Mouse (Mus musculus): ENCODE results near the gene Ltbp1. TPM values are rescaled to one million over a fixed set of nuclear protein-coding genes. Genes with fewer than 3 reads are reported as not detected.
A peak's percentile ranks its signal among the peaks of the same experiment; 100 is the strongest.
"Not testable (repeated sequence)": the region's sequence is repeated elsewhere in the genome, so short reads cannot be mapped to it uniquely, and the experiment has no call there.

Gene Ltbp1
- total RNA-seq, 1 experiment from 2014 or later, result 11.0 TPM

DNA sequence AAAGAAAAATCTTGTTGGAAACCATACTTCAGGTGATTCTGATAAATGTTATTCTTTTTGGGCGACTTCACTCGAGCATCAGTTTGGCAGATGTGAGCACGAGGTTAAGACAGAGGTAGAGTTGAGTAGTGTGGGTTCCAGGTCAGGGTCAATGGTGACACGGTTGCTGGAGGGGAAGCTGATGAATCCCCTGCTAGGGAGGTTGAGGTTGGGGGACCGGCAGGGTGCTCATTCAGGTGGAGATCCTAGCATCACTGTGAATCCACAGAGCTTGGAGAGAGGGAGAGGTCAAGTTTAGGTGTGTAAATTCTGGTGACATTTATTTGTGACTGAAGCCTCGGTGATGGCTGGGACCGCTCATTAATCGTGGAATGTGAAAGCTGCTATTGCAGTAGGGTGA is 110.2 kb downstream of the Ltbp1 start:
- DNase-seq, result no peak

DNA sequence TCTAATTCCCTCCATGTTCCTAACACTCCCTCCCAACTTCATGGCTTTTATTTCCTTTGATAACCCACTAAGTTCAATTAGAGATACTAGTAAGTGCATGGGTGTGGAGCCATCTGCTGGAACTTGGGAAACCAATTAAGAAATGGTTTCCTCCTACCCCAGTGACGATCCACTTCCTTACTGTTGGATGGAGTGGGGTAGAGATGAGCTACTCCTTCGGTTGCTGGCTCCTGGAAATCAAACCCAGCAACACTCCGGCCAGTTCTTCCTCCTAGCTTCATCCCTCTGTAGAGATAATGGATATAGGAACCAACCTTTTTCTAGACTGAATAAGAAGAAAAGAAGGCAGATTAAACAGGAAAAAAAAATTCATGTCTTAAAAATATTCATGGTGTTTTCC is 113.5 kb downstream of the Ltbp1 start:
- DNase-seq, result no peak

DNA sequence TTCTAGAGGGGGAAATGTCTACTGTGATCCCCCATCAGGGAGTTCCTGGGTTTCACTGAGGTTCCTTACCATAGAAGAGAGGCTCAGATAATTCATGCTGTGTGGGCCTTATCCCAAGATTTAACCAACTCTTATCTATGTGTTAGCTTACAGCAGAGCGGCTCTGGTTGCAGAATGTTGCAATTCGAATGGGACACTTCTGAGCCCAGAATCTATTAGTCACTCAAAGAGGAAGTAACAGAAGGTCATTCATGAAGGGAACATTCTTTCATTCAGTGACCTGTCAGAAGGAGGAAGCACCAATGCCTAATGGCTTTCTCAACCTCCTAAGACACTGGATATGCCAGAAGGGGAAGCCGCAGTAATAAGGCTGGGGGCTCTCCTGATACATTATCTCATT is 114.1 kb downstream of the Ltbp1 start:
- DNase-seq, result no peak

DNA sequence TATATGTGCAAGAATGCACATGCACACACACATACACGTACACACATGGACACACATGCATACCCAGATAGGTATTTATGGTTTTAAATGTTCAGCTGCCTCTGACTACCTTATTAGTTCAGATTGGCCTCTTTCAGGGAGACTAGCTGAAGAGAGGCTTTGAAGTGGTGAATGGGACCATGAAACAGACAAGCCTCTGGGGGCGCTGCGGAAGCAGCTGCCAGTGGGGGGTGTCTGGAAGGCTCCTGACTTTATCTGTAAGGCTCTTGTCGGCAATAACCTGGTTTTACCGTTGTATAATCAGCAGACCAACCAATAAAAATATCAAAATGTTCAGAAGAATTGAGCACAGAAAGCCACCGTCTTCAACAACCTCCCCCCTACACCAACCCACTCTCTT is 114.7 kb downstream of the Ltbp1 start:
- DNase-seq, result no peak

DNA sequence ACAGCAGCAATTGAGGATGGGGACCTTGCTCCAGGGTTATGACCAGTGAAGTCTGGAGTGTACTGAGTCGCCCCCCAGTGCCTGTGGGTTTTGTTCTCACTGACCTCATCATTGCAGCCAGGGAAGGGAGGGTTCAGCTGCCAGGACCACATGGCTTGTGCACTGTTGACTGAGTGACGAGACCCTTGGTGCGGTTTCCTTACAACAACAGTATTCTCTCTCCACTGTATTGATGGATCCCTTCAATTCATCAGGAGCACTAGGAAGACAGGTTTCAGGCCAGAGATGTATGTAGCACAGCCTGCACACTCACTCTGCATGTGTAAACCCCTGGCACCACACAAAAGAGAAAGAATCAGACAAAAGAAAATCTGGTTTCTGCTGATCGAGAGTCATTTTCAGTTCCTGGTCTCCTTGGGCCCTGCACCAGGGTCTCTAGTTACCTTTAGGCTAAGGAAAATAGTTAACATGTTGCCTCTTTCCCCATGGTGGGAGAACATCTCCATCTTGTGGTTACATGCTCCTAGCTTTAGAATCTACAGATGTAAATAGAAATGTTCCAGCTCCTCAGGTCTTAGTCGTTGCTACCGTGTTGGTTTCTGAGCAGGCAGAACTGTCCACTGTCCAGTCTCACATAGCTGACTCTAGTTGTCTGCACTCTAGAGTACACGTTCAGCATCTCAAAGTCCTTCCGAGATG is 117.4 kb downstream of the Ltbp1 start:
- no peak for DNase-seq

DNA sequence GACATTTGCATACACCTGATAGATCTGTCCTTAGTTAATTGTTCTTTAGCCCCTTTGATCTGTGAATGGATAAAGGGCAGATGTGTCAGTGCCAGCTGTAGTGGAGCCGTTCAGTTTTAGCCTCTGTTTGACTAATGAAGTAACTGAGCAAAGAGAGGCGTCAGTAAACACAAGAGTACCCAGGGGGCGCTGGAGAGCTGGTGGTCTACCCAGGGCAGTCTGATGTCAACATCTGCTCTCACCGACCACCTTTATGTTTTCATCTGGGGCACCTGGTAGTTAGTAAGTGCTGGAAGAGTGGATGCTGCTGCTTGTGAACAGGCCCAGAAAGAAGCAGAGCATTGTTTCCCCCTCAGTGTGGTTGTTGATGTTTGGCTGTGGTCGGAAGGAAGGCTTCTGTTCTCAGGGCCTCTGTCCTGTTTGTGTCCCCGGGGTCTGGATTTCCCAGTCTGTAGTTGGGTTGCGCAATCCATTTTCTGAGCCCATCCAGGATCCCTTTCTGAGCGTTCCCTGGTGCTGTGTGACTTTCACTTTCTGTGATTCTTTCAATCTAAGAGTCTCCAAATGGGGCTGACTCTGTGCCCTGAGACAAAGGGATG is 123.1 kb downstream of the Ltbp1 start:
- DNase-seq, result peak; percentile 39

DNA sequence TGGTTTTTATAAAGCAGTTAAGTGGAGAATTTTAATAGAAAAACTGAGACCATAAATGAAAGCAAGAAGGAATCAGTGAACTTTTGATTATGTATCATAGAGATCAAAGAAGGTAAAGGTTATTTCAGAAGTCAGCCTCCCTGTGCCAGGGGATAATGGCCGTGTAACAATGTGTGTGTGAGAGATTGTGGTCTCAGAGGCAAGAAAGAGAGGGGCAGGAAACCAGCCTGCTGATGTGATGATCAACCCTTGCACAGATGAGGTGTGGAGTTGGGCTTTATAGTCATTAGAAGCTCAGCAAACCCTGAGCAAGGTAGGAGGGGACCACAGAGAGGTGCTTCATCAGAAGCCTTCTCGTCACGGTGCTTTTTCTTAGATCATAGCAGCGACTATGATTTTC is 128.6 kb downstream of the Ltbp1 start:
- DNase-seq, result no peak

DNA sequence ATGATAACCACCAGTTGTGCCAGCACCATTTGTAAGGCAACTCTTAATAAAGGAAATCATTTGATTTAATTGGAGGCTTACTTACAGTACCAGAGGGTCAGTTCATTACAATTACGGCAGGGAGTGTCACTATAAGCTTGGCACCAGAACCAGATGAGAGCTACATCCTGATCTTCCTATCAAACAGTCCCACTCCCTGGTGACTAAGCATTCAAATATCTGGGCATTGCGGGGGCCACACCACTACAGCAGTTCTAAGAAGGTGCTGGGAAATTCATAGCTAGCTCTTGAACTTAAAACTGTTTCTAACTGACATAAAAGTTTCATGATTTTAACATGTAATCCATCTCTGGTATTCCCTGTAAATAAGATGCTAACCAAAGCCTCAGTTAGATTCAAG is 134.4 kb downstream of the Ltbp1 start:
- no peak for DNase-seq

DNA sequence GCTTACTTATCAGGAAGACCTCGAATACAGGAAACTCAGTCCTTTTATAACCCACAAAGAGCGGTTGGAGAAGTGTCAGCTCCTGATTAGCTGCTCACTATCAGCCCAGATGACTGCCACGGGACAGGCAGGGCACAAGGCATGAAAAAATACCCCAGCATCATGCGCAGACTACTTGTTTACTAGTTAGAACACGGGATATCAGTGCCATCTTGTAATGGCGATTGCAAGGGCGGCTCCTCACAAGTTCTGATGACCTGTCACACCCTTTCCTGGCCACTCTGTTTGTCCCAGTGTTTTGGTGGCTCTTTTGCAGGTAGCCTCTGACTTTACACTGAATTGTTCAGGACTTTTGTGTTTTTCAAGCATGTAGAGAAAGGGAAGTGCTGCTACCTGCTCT is 137.5 kb downstream of the Ltbp1 start:
- DNase-seq, result not testable (repeated sequence)

DNA sequence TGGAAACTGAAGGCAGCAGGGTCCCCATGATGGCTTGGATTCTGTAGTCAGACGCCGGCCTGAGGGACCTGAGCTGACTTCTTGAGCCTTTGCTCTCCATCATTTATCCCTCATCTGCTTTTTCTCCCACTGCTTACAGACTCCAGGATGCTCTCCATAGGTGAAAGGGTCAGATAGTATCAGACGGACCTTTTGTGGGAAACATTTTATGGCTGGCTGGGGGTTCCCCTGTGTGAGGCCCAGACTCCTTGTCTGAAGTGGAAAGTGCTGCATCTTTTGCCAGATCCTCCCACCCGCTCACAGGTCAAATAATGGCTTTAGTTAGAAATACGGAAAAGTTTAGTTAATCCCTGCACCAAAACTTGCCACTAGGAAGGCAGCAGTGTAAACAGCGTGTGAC is 138.6 kb downstream of the Ltbp1 start:
- no peak for DNase-seq

DNA sequence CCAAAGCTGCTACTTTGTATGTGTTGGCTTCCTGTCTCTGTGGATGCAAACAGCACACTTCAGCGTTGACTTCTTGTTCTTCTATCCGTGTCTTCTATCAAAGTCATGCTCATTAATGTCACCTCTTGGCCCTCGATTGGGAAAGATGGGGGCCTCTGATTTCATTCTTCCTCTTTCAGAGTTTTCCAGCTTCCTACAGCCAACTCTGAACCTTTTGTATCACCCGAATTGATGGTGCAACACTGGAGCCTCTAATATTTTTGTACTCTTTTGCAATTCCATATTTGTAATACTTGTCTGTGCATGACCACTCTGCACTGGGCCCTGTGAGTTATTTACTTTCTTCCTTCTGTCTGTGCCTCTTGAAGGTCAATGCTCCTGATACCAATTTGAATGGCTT is 141.8 kb downstream of the Ltbp1 start:
- DNase-seq, result no peak

DNA sequence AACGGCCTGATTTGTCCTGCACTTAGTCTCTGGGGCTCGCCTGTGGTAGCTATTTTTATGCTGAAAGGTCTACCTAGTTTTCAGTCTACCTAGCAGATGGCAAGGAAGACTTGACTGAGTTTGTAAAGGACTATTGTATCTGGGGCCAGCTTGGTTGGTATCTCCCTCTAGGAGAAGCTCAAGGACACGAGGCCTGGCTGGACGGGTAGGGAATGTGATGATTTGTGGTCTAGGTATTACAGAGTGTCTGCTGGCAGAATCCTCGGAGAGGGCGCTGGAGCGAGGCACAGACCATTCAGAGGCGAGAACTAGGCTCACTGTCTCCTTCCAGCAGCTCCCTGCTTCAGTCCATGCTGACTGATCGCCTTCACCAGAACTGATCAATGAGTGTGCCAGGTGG is 146.4 kb downstream of the Ltbp1 start:
- DNase-seq, result no peak

DNA sequence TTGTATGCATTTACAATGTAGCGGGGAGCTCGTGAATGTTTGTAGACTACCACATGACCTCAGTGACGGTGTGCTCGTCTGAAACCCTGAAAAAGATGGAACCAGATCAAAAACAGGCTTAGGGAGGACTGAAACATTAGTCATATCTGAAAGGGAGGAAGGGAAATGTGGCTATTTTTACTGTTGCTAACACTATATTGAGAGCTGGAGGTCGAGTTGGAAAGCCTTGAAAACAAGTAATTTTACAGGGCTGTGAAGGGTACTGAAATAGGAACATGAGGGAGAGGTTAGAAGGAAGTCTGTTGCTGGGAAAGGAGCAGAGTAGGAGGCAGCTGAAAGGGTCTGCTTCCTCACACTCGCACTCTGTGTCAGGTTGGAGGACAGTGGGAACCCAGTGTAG is 147.7 kb downstream of the Ltbp1 start:
- no peak for DNase-seq

DNA sequence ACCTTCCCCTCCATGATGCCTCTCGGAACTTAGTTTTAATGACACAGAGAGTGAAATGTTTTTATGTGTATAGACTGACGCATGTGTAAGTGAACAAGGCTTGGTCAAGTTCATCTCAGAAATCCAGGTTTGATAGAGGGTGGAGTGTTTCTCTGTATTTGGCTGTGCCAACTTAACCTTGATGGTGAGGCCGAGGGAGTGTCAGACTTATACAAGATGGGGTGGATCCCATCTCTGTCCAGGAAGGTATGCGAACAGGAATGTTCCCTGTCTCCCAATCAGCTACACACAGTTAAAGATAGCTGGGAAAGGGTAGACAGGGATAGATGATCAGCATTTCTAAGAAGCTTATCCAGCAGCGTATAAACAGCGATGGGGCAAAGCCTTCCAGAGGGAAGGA is 153.0 kb downstream of the Ltbp1 start:
- no peak for DNase-seq

DNA sequence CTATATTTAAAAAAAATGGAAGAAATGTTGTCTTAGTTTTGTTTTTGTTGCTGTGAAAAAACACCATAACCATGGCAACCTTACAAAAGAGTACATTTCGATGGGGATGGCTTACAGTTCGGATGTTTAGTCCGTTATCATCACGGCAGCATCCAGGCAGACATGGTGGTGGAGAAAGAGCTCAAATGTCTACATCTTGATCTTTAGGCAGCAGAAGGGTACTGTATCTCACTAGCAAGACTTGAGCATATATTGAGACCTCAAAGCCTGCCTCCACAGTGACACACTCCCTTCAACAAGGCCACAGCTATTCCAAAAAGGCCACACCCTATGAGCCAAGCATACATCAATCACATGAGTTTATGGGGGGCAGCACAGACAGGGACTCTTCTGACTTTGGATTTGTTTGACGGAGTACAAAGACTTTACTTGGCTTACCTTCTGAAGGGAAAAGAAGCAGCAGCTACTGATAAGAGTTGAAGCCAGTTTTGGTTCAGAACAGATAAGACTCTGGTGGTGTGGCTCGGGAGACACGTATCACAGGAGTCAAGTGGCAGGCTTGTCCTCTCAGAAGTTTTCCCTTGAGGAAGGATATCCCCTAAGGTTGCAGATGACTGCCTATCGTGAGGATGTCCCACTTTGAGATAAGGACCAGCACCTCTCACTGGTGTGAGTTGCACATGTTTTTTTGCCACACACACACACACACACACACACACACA is 153.9 kb downstream of the Ltbp1 start:
- DNase-seq, result no peak

DNA sequence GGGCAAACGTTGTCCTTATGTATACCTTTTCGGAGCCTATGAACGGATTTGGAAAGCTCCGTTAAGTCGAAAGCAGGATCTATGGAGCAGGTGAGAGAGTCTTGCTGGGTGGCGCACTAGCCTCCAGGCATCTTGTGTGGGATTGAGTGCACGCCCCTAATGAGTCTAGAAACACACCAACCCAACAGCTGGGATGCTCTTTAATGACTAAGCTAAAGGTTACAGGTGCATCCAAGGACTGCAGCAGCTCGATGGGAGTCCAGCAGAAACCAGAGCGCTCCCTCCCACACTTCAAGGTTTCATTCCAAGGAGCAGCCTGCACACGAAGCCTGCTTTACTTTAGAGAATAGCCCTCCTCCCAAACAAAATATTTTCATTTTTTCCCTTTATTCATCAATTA is 155.7 kb downstream of the Ltbp1 start:
- no peak for DNase-seq

DNA sequence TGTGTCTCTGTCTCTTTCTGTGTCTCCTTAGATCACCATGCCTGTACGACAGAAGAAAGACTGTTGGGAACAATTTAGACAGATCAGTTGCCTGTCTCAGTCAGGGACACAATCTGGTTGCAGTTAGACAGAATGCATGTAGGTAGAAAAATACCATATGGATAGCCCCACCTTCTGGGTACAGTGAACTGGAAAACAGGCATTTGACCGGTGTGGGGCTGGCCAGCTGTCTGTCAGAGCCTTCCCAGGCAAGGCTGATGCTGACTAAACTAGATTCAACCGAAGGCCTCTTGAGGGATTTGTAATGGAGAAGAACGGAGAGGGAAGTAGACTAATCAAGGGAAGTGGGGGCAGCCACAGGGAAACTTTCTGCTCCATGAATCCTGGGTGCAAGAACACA is 156.6 kb downstream of the Ltbp1 start:
- no peak for DNase-seq

DNA sequence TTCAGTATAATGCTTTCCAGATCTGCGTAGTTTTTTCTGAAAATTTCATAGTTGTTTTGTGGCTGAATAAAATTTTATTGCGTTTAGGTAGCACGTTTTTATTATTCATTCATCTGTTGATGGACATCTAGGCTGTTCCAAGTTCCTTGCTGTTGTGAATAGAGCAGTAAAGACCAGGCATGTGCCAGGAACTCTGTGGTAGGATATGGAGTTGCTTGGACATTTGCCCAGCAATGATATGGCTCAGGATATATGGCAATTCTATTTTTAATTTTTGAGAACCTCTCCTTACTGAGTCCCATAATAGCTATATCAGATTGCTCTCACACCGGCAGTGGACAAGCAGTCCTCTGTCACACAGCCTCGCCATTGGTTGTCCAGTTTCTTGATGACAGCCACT is 159.2 kb downstream of the Ltbp1 start:
- DNase-seq, result no peak

DNA sequence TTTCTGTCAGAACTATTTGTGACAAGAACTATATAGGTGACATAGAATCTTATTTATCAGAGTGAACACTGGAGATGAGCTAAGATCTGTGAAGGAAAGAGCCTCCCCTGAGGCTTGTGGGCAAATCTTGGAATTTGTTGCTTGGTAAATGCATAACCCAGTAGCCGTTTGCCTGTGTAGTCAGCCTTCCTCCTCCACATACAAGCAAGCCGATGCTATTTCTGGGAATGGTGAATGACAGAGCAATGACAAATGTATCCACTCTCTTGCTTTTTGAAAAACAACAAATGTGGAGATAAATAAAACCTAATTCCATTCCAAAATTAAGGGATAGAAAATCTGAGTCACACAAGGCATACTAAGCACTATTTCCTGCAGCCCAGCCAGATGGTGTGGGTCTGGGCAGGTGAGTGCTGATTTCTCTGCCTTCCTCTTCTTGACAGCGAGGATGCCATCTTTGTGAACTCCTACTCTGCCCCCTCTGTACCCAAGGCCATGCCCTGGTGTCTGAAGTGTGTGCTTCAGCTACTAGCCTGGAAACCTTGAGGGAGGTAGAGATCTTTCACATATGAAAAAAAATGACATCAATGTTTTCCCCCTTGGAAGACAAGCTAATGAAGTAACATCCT is 163.3 kb downstream of the Ltbp1 start:
- DNase-seq, result no peak

DNA sequence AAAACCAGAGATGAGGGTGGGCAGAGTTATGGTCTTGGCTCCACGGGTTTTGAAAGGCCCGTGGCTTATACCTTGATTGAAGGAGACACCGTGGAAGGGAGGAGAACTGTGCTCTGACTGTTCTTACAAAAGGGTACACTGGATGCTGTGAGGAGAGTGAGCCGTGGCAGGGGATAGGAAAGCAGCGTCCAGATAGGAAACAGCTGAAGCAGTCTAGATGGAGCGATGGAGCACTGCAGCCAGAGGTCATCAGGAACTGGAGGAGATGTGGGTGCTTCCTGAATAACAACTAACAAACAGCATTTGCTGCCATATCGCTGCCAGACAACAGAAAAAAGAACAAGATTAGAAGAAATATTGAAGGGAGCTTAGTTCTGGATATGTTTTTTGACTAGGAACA is 166.3 kb downstream of the Ltbp1 start:
- DNase-seq, result no peak

DNA sequence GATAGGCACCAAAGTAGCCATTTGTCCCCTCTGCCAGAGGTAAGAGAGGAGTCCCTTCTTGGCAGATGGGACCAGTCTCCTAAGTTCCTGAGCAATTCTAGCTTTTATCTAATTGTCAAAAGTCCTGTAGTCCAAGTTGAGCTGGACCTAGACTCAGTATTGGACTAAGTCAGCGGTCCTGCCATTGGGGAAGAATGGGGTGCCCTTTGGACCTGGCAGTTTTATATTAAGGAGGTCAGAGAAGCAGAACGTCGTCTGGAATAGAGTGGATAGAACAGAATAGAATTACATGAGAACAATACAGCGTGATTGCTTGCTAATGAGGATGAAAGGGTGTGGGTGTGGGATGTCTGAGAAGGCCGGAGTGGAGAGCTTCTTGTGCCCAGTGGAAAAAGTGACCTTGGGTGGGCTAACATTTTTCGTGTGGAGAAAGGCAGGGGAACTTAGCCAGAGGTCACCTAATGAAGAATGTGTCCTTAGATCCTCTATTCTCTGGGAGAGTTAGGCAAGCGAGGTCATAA is 167.4 kb downstream of the Ltbp1 start:
- DNase-seq, result no peak

DNA sequence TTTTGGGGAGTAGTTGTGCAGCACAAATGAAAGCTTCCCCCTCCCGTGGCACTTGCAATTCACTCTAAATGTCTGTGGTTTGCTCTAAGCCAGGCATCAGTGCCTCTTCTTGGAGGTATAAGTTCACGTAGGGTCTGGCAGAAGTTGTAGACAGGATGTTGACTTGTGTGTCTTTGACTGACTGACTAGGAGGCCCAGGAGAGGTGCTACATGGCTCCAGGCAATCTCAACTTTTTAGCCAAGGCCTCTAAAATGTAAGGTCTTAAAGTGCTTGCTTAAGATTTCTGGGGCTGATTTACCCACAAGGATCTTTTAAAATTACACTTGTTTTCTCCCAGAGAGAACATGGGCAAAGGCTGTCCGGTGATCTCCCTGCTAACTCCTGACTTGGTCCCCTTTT is 169.1 kb downstream of the Ltbp1 start:
- no peak for DNase-seq
